In the genomic region with DNA sequence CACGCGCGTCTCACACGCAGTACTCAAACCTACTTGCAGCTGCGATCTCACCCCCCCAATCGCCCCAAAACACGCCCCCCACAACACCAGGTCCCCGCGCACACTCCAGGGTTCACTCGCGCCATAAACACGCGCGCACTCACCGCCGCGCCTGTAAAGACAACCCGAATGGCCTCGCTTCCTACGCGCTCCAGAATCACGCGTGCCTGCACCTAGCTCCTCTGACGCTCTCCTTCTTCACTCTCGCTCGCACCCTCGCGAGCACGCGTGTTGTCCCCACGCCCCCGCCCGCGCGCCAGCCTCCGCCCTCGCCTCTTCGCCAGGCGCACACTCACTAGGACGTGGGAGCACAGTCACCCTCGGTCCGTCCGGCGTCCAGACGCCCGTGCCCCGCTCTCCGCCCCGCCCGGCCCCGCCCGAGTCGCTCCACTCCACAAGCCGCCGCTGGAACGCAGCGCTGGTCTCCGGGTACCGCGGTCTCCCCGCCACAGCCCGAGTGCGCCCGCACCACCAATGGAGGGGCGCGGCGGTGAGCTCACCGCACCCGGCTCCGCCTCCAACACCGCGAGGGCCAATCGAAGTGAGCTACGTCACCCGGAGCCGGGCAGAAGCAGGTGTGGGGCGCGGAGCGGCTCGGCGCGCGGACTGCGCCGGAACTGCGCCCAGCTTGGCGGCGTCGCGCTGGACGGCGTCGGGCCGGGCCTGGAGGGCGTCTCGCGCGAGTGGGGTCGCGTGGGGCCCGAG, we compare ENCODE assay signal across 9 mouse cellular contexts. TPM values are rescaled to one million over a fixed set of nuclear protein-coding genes. Genes with fewer than 3 reads are reported as not detected.
DNase-seq lines count a peak whose midpoint lies in the region; ATAC-seq and TF ChIP-seq lines count a peak whose summit lies in the region.
"Had no signal": no experiment of that assay in that cellular context is flagged by ENCODE, and none has a peak within 500 bp of the region (broad histone marks: within the 10 kb centered on the region; RNA-seq: fewer than 3 reads in every experiment).

No protein-coding gene starts in this region.

- no peak for TF ChIP-seq EP300 in heart, postnatal 0 days (IDR thresholded peaks at IDR 0.05; ENCODE audit: low read depth)
- no peak for TF ChIP-seq EP300 in liver, embryonic 14.5 days (IDR thresholded peaks at IDR 0.05; ENCODE audit: low read depth)

- no peak for TF ChIP-seq CTCF in heart, postnatal 0 days (IDR thresholded peaks at IDR 0.05; ENCODE audit: low read depth)
- TF ChIP-seq CTCF in liver, embryonic 14.5 days (IDR thresholded peaks at IDR 0.05; ENCODE audit: low read depth) = no peak

- ATAC-seq in forebrain, embryonic 14.5 days = peak; percentile 99
- peak; percentile 96 for ATAC-seq in heart, postnatal 0 days (ENCODE audit: insufficient read depth, low read depth)
- peak; percentile 86 for ATAC-seq in liver, embryonic 14.5 days (ENCODE audit: insufficient read depth)
- peak; percentile 97 for ATAC-seq in neural tube, embryonic 12.5 days (ENCODE audit: low FRiP score, low read depth)
- ATAC-seq in stomach, embryonic 15.5 days (ENCODE audit: insufficient read depth, low FRiP score, low read depth) = peak; percentile 96

- H3K4me2 ChIP-seq in forebrain, embryonic 14.5 days (ENCODE audit: low read length) = peak overlapping the region; percentile 72
- peak overlapping the region; percentile 71 for H3K4me2 ChIP-seq in heart, postnatal 0 days (ENCODE audit: low read depth, low read length)
- peak overlapping the region; percentile 57 for H3K4me2 ChIP-seq in liver, embryonic 14.5 days (ENCODE audit: low read depth)
- H3K4me2 ChIP-seq in neural tube, embryonic 12.5 days (replicated peaks) = peak overlapping the region; percentile 93
- H3K4me2 ChIP-seq in stomach, embryonic 15.5 days = peak overlapping the region; percentile 99

- DNase-seq in CD4-positive, CD25-positive, alpha-beta regulatory T cell, adult 2 months (ENCODE audit: low read depth, low spot score) = peak; percentile 80
- DNase-seq in c-Kit-positive CD71-positive TER-119-positive erythroid progenitor cells, embryonic 14.5 days (ENCODE audit: low spot score) = peak; percentile 17
- peak; percentile 98 for DNase-seq in forebrain, embryonic 14.5 days (ENCODE audit: low spot score)
- peak; percentile 95 for DNase-seq in heart, postnatal 0 days (ENCODE audit: low spot score)
- DNase-seq in kidney, postnatal 25 days = peak; percentile 84 to 92
- DNase-seq in liver, embryonic 14.5 days (ENCODE audit: low read depth in 3 of 3, low spot score in 3 of 3) = peak; percentile 10 to 41 (median 16)

- no peaks in the 10 kb centered on the region for H3K9me3 ChIP-seq in forebrain, embryonic 14.5 days (replicated peaks; ENCODE audit: control insufficient read depth, low read length)
- no peaks in the 10 kb centered on the region for H3K9me3 ChIP-seq in heart, postnatal 0 days (replicated peaks; ENCODE audit: control insufficient read depth, low read length)
- no peaks in the 10 kb centered on the region for H3K9me3 ChIP-seq in liver, embryonic 14.5 days (ENCODE audit: control insufficient read depth, low read length)
- no peaks in the 10 kb centered on the region for H3K9me3 ChIP-seq in neural tube, embryonic 12.5 days
- H3K9me3 ChIP-seq in stomach, embryonic 15.5 days = no peaks in the 10 kb centered on the region

- H3K27me3 ChIP-seq in forebrain, embryonic 14.5 days (replicated peaks; ENCODE audit: control insufficient read depth, insufficient read depth, low read length) = no peaks in the 10 kb centered on the region
- peaks cover 20% of the 10 kb centered on the region for H3K27me3 ChIP-seq in heart, postnatal 0 days (ENCODE audit: control insufficient read depth, insufficient read depth, low read length)
- peaks cover 43% of the 10 kb centered on the region for H3K27me3 ChIP-seq in liver, embryonic 14.5 days (ENCODE audit: control insufficient read depth, insufficient read depth, low read length)
- H3K27me3 ChIP-seq in neural tube, embryonic 12.5 days (replicated peaks) = no peaks in the 10 kb centered on the region
- H3K27me3 ChIP-seq in stomach, embryonic 15.5 days (replicated peaks) = peaks cover 33% of the 10 kb centered on the region

- WGBS in forebrain, embryonic 14.5 days = 1% methylated on average over 100 of the region's 101 CpGs
- WGBS in heart, postnatal 0 days = under 1% methylated on average over 85 of the region's 101 CpGs
- WGBS in liver, embryonic 14.5 days (ENCODE audit: insufficient replicate concordance) = 2% methylated on average over 88 of the region's 101 CpGs
- WGBS in neural tube, embryonic 12.5 days = under 1% methylated on average over 101 of the region's 101 CpGs
- WGBS in stomach, embryonic 15.5 days = under 1% methylated on average over 86 of the region's 101 CpGs

- peak overlapping the region; percentile 94 for H3K9ac ChIP-seq in forebrain, embryonic 14.5 days (ENCODE audit: low read length)
- peak overlapping the region; percentile 74 for H3K9ac ChIP-seq in heart, postnatal 0 days (replicated peaks; ENCODE audit: low read depth, low read length)
- H3K9ac ChIP-seq in liver, embryonic 14.5 days (replicated peaks) = no peak overlapping the region
- peak overlapping the region; percentile 96 for H3K9ac ChIP-seq in neural tube, embryonic 12.5 days
- H3K9ac ChIP-seq in stomach, embryonic 15.5 days = peak overlapping the region; percentile 42; the same call in 1 of the 2 replicates

- H3K36me3 ChIP-seq in forebrain, embryonic 14.5 days (ENCODE audit: control insufficient read depth, insufficient read depth, low read length) = peaks cover 3% of the 10 kb centered on the region; the same call in 1 of the 2 replicates
- no peaks in the 10 kb centered on the region for H3K36me3 ChIP-seq in heart, postnatal 0 days (replicated peaks; ENCODE audit: control insufficient read depth, insufficient read depth, low read length)
- H3K36me3 ChIP-seq in liver, embryonic 14.5 days (replicated peaks; ENCODE audit: control insufficient read depth, insufficient read depth, low read depth) = no peaks in the 10 kb centered on the region
- no peaks in the 10 kb centered on the region for H3K36me3 ChIP-seq in neural tube, embryonic 12.5 days
- H3K36me3 ChIP-seq in stomach, embryonic 15.5 days = no peaks in the 10 kb centered on the region

- H3K4me3 ChIP-seq in forebrain, embryonic 14.5 days (ENCODE audit: low read depth, low read length) = peak overlapping the region; percentile 89
- peak overlapping the region; percentile 61 for H3K4me3 ChIP-seq in heart, postnatal 0 days (ENCODE audit: low read depth, low read length)
- peak overlapping the region; percentile 28 to 43; a peak in 3 of 4 replicates for H3K4me3 ChIP-seq in liver, embryonic 14.5 days (ENCODE audit: insufficient read depth in 1 of 2, low read depth in 2 of 2, low read length in 2 of 2)
- peak overlapping the region; percentile 86 for H3K4me3 ChIP-seq in neural tube, embryonic 12.5 days
- peak overlapping the region; percentile 65 for H3K4me3 ChIP-seq in stomach, embryonic 15.5 days (replicated peaks)

- H3K27ac ChIP-seq in forebrain, embryonic 14.5 days (ENCODE audit: low read depth, low read length) = peak overlapping the region; percentile 97
- H3K27ac ChIP-seq in heart, postnatal 0 days (ENCODE audit: low read depth) = peak overlapping the region; percentile 89
- H3K27ac ChIP-seq in liver, embryonic 14.5 days = no peak overlapping the region
- peak overlapping the region; percentile 90 for H3K27ac ChIP-seq in neural tube, embryonic 12.5 days
- H3K27ac ChIP-seq in stomach, embryonic 15.5 days = 0 out of 2 replicates have a peak overlapping the region, but pooled peaks have one; percentile 18

- H3K4me1 ChIP-seq in forebrain, embryonic 14.5 days (ENCODE audit: control insufficient read depth, insufficient read depth, low read length) = peaks cover 15% of the 10 kb centered on the region
- H3K4me1 ChIP-seq in heart, postnatal 0 days (ENCODE audit: control insufficient read depth, insufficient read depth) = peaks cover 7% of the 10 kb centered on the region; the same call in 1 of the 2 replicates
- no peaks in the 10 kb centered on the region for H3K4me1 ChIP-seq in liver, embryonic 14.5 days (replicated peaks; ENCODE audit: control insufficient read depth in 2 of 2, insufficient read depth in 2 of 2, low read length in 1 of 2)
- peaks cover 25% of the 10 kb centered on the region; the same call in 1 of the 2 replicates for H3K4me1 ChIP-seq in neural tube, embryonic 12.5 days
- 0 out of 2 replicates have a peak, but pooled peaks cover 9% of the 10 kb centered on the region for H3K4me1 ChIP-seq in stomach, embryonic 15.5 days

RNA-seq across cellular contexts. Expression of a gene that starts 18.8 kb away (rescaled TPM):
- polyA plus RNA-seq in forebrain, embryonic 14.5 days (2014; fragmentation: Nextera tagmentation; extraction: Ambion mirVana) = 0.31 TPM in 1 of 2 replicates, not detected in the other
- total RNA-seq in heart, postnatal 0 days (2014; rRNA removed; ENCODE audit: low replicate concordance) = not detected in 2 replicates
- polyA plus RNA-seq in heart, postnatal 0 days (2015; fragmentation: Nextera tagmentation; extraction: Ambion mirVana) = 0.26 TPM in 1 of 2 replicates, not detected in the other
- not detected in 2 replicates for polyA plus RNA-seq in liver, embryonic 14.5 days (2012; rRNA removed)
- polyA plus RNA-seq in liver, embryonic 14.5 days (2014; fragmentation: Nextera tagmentation; extraction: Ambion mirVana) = not detected in 2 replicates
- 0.38 TPM in 1 of 2 replicates, not detected in the other for polyA plus RNA-seq in neural tube, embryonic 12.5 days (2016; fragmentation: Nextera tagmentation; extraction: Ambion mirVana)
- polyA plus RNA-seq in stomach, embryonic 15.5 days (2015; fragmentation: Nextera tagmentation; extraction: Ambion mirVana) = not detected in 2 replicates
- polyA plus RNA-seq: C2C12 had no signal

RNA-seq across cellular contexts. Expression of a gene that starts 50.4 kb away (rescaled TPM):
- polyA plus RNA-seq in forebrain, embryonic 14.5 days (2014; fragmentation: Nextera tagmentation; extraction: Ambion mirVana) = 25.1 and 30.0 TPM in 2 replicates
- total RNA-seq in heart, postnatal 0 days (2014; rRNA removed; ENCODE audit: low replicate concordance) = 63.6 and 75.8 TPM in 2 replicates
- 82.3 and 83.2 TPM in 2 replicates for polyA plus RNA-seq in heart, postnatal 0 days (2015; fragmentation: Nextera tagmentation; extraction: Ambion mirVana)
- 17.9 and 24.7 TPM in 2 replicates for polyA plus RNA-seq in liver, embryonic 14.5 days (2012; rRNA removed)
- 11.0 and 14.0 TPM in 2 replicates for polyA plus RNA-seq in liver, embryonic 14.5 days (2014; fragmentation: Nextera tagmentation; extraction: Ambion mirVana)
- 65.4 and 70.7 TPM in 2 replicates for polyA plus RNA-seq in neural tube, embryonic 12.5 days (2016; fragmentation: Nextera tagmentation; extraction: Ambion mirVana)
- polyA plus RNA-seq in stomach, embryonic 15.5 days (2015; fragmentation: Nextera tagmentation; extraction: Ambion mirVana) = 129 and 133 TPM in 2 replicates

Comparison
In these comparisons a context has a peak if more than half of its experiments do, and no peak if none do; other contexts are left out.
1. DNase-seq: peak in every context shown above with its lines; median percentile 98 in forebrain, embryonic 14.5 days; 95 in heart, postnatal 0 days; 88 in kidney, postnatal 25 days; 80 in CD4-positive, CD25-positive, alpha-beta regulatory T cell, adult 2 months; 17 in c-Kit-positive CD71-positive TER-119-positive erythroid progenitor cells, embryonic 14.5 days; 16 in liver, embryonic 14.5 days.
2. H3K4me3 ChIP-seq: peak in every context shown above with its lines; median percentile 89 in forebrain, embryonic 14.5 days; 86 in neural tube, embryonic 12.5 days; 65 in stomach, embryonic 15.5 days; 61 in heart, postnatal 0 days; 36 in liver, embryonic 14.5 days.